Mouse (Mus musculus): ENCODE measurements at regions not wholly inside any gene's neighbourhood (a gene's known extent, or its start where the extent isn't known, plus 50 kb on each side); places are given as distances from the start of the nearest gene placed in this dataset.

DNA sequence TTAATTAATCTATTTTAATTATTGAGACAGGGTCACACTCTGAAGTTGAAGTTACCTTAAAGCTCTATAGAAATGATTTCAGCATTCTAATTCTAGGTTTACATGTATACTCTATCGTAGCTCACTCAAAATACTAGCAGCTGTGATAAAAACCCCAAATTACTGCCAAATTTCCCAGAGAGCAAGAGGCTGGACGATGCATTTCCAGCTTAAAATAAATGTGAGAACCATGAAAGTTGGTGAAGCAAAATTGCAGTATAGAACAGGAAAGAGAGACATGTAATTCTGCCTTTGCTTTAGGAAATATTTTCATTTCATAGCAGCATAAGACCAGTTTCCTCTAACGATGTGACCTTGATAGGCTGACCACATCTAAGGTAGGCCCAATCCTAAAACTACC lies 821.7 kb upstream of the Rgs18 start:
- no peak for TF ChIP-seq CTCF (IDR thresholded peaks at IDR 0.05; ENCODE audit: low read depth, low read length)
- no peak for TF ChIP-seq GATA1 (IDR thresholded peaks at IDR 0.05; ENCODE audit: borderline replicate concordance, low read length)
- TF ChIP-seq TAL1 (conservative IDR thresholded peaks at IDR 0.05; ENCODE audit: low read depth, low read length) = no peak
- no peak for TF ChIP-seq POLR2AphosphoS5 (IDR thresholded peaks at IDR 0.05; ENCODE audit: insufficient replicate concordance, low read depth, low read length)
- TF ChIP-seq GATA2 (IDR thresholded peaks at IDR 0.05; ENCODE audit: borderline replicate concordance, low read depth, low read length) = no peak
